Mouse (Mus musculus) monocyte, adult 59 days (primary cell): Measurements from ENCODE around the gene Armc2. TPM values are rescaled to one million over a fixed set of nuclear protein-coding genes. Genes with fewer than 3 reads are reported as not detected.

Source experiments
- total RNA-seq, 2 experiments: library from RNA; stranded (reverse); gene quantifications; one replicate each; pipeline ENCODE4 v1.2.4; 2023

Armc2 gene
- total RNA-seq, result 1 to 10 TPM in 1 of 2 experiments, under 1 TPM in 1; 0.82 to 1.2 TPM

DNA sequence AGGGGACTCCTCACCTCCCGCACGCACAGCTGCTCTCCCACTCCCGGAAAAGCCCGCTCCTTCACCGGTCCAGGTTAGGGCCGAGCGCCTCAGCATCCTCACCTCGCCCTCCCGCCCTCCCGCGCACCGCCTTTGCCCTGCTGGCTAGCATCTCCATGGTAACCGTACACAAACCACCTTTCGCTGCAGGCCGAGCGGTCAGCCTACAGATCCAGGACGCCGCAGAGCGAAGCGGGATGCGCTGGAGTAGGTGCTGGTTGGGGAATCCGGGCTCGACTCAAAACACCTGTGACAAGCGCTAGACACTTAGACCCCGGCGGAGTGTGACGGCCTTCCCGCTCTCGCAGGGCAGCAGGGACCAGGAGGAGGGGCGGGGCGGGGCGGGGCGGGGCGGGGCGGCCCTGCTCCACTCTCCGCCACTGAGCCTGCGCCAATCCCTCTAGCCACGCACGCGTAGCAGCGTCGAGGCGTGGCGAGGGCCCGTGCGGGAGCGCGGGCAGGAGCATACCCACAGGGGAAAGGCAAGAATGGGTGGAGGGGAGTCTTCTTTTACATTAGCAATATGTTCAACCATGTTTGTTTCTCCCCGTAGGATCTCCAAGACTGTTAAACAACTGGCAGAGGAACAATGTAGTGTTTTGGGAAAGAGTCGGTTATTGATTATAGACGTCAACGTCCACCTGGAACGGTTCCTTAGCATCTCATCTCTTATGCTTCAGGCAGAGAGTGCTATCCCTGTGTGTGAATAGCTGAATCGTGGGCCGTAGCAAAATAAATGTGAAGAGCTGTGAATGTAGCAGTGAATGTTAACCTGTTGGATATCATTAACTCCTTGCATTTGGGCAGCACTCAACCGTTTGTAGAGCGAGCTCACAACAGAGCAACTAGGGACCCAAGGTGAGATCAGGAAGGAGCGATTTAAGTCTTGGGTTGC lies at the start of gene Armc2:
Armc2 (minus strand) TSS at position 427 of the 934 bp plus-strand sequence.

Other genes starting within 250 kb of the Armc2 start
- 1 to 10 TPM; 2.8 to 2.9 TPM for gene Cep57l1, start 208.6 kb downstream of the Armc2 start, total RNA-seq
- gene Sesn1, start 208.5 kb downstream of the Armc2 start, total RNA-seq, result 10 to 100 TPM; 21.6 to 22.3 TPM